In the genomic region with DNA sequence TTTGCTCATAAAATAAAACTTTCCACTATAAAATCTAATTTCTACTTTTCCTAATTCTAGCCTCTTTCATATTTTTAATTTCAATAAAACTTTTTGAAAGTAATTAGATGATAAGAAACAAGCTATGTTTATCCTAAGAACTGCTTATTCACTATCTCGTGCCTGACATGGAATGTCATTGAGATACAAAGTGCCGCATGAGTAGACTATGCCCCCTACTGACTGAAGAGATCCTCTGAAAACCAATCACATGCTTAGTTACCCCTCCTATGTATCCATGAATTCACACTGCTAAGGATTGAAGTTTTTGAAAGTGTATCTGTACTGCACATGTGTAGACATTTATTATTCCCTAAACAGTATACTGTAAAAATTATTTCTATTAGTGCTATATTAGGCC, we compare ENCODE assay signal across 13 mouse cellular contexts. TPM values are rescaled to one million over a fixed set of nuclear protein-coding genes. Genes with fewer than 3 reads are reported as not detected.
DNase-seq lines count a peak whose midpoint lies in the region; ATAC-seq and TF ChIP-seq lines count a peak whose summit lies in the region.
"Had no signal": no experiment of that assay in that cellular context is flagged by ENCODE, and none has a peak within 500 bp of the region (broad histone marks: within the 10 kb centered on the region; RNA-seq: fewer than 3 reads in every experiment).

No protein-coding gene starts in this region.

- no peak overlapping the region for H3K9ac ChIP-seq in embryonic facial prominence, embryonic 11.5 days (replicated peaks; ENCODE audit: low read length)
- no peak overlapping the region for H3K9ac ChIP-seq in liver, adult 2 months (ENCODE audit: low read depth, low read length)
- no peak overlapping the region for H3K9ac ChIP-seq in liver, embryonic 12.5 days
- H3K9ac ChIP-seq: embryonic facial prominence, embryonic 12.5 days; kidney, embryonic 15.5 days; limb, embryonic 13.5 days had no signal

- no peaks in the 10 kb centered on the region for H3K27me3 ChIP-seq in embryonic facial prominence, embryonic 11.5 days (ENCODE audit: control insufficient read depth, insufficient read depth, low read length)
- H3K27me3 ChIP-seq in embryonic facial prominence, embryonic 10.5 days (replicated peaks; ENCODE audit: low read depth, poor library complexity, severe bottlenecking) = no peaks in the 10 kb centered on the region
- no peaks in the 10 kb centered on the region for H3K27me3 ChIP-seq in liver, adult 2 months (ENCODE audit: control insufficient read depth, insufficient read depth, low read length)
- no peaks in the 10 kb centered on the region for H3K27me3 ChIP-seq in liver, embryonic 12.5 days (replicated peaks)
- H3K27me3 ChIP-seq: embryonic facial prominence, embryonic 12.5 days; kidney, embryonic 15.5 days; limb, embryonic 13.5 days had no signal

- no peak overlapping the region for H3K4me3 ChIP-seq in embryonic facial prominence, embryonic 11.5 days (ENCODE audit: low read depth, low read length)
- H3K4me3 ChIP-seq in embryonic facial prominence, embryonic 10.5 days = no peak overlapping the region
- no peak overlapping the region for H3K4me3 ChIP-seq in liver, adult 2 months (ENCODE audit: insufficient read depth, low read depth, low read length)
- no peak overlapping the region for H3K4me3 ChIP-seq in liver, embryonic 12.5 days
- H3K4me3 ChIP-seq: embryonic facial prominence, embryonic 12.5 days; kidney, embryonic 15.5 days; limb, embryonic 13.5 days had no signal

- TF ChIP-seq POLR2A in liver, adult 2 months (IDR thresholded peaks at IDR 0.05; ENCODE audit: extremely low read depth, insufficient read depth, low read length) = no peak

- 52% methylated on average over 2 of the region's 2 CpGs for WGBS in embryonic facial prominence, embryonic 11.5 days
- 62% methylated on average over 2 of the region's 2 CpGs for WGBS in embryonic facial prominence, embryonic 10.5 days
- WGBS in liver, adult 2 months = 23% methylated on average over 2 of the region's 2 CpGs
- 36% methylated on average over 2 of the region's 2 CpGs for WGBS in liver, embryonic 12.5 days (ENCODE audit: insufficient replicate concordance)

- H3K79me2 ChIP-seq in liver, adult 2 months (ENCODE audit: control insufficient read depth, insufficient read depth, low read length) = 0 out of 2 replicates have a peak, but pooled peaks cover 4% of the 10 kb centered on the region

- peak; percentile 32 for DNase-seq in embryonic facial prominence, embryonic 11.5 days (ENCODE audit: low spot score)
- no peak for DNase-seq in embryonic facial prominence, embryonic 10.5 days (ENCODE audit: low spot score)
- peak; percentile 40 for DNase-seq in liver, adult 2 months (ENCODE audit: extremely low read depth, low read depth, low spot score)
- DNase-seq in R1 (ENCODE audit: low read depth, low spot score) = peak; percentile 16
- DNase-seq in right cerebral cortex, postnatal 10 days (ENCODE audit: low spot score in 2 of 2) = no peak
- no peak for DNase-seq in urinary bladder, postnatal 25 days (ENCODE audit: low spot score)

- no peak for ATAC-seq in embryonic facial prominence, embryonic 11.5 days (replicated peaks; ENCODE audit: insufficient number of reproducible peaks, low FRiP score, low TSS enrichment, low read depth)
- ATAC-seq in liver, embryonic 12.5 days = no peak
- ATAC-seq in megakaryocyte-erythroid progenitor cell, adult 5-6 weeks (replicated peaks; ENCODE audit: low FRiP score, low TSS enrichment, poor library complexity, severe bottlenecking) = 0 out of 2 replicates have a peak, but pooled peaks have one; percentile 46

- H3K4me2 ChIP-seq in embryonic facial prominence, embryonic 11.5 days (ENCODE audit: low read depth, low read length) = no peak overlapping the region
- no peak overlapping the region for H3K4me2 ChIP-seq in liver, embryonic 12.5 days
- H3K4me2 ChIP-seq: embryonic facial prominence, embryonic 12.5 days; kidney, embryonic 15.5 days; limb, embryonic 13.5 days had no signal

- H3K27ac ChIP-seq in embryonic facial prominence, embryonic 11.5 days (replicated peaks; ENCODE audit: low read depth, low read length) = no peak overlapping the region
- H3K27ac ChIP-seq in embryonic facial prominence, embryonic 10.5 days (replicated peaks) = no peak overlapping the region
- no peak overlapping the region for H3K27ac ChIP-seq in liver, adult 2 months (replicated peaks; ENCODE audit: insufficient read depth, low read depth, low read length)
- H3K27ac ChIP-seq in liver, embryonic 12.5 days = no peak overlapping the region
- H3K27ac ChIP-seq: embryonic facial prominence, embryonic 12.5 days; kidney, embryonic 15.5 days; limb, embryonic 13.5 days had no signal

- H3K9me3 ChIP-seq in embryonic facial prominence, embryonic 11.5 days (replicated peaks; ENCODE audit: control insufficient read depth, low read length) = no peaks in the 10 kb centered on the region
- no peaks in the 10 kb centered on the region for H3K9me3 ChIP-seq in embryonic facial prominence, embryonic 10.5 days
- no peaks in the 10 kb centered on the region for H3K9me3 ChIP-seq in liver, embryonic 12.5 days (replicated peaks)
- H3K9me3 ChIP-seq: embryonic facial prominence, embryonic 12.5 days; kidney, embryonic 15.5 days; limb, embryonic 13.5 days had no signal

- 0 out of 2 replicates have a peak, but pooled peaks have one; percentile 6 for TF ChIP-seq CTCF in liver, adult 2 months (IDR thresholded peaks at IDR 0.05; ENCODE audit: low read depth, low read length)

- H3K36me3 ChIP-seq in embryonic facial prominence, embryonic 11.5 days (replicated peaks; ENCODE audit: control insufficient read depth, insufficient read depth, low read depth, low read length) = no peaks in the 10 kb centered on the region; the same call in 1 of the 2 replicates
- H3K36me3 ChIP-seq in embryonic facial prominence, embryonic 10.5 days (replicated peaks) = peaks cover 21% of the 10 kb centered on the region
- H3K36me3 ChIP-seq in liver, adult 2 months (ENCODE audit: control insufficient read depth, insufficient read depth, low read length) = peaks cover 53% of the 10 kb centered on the region
- H3K36me3 ChIP-seq in liver, embryonic 12.5 days = peaks cover 79% of the 10 kb centered on the region

- H3K4me1 ChIP-seq in embryonic facial prominence, embryonic 11.5 days (ENCODE audit: control insufficient read depth, insufficient read depth, low read length) = no peaks in the 10 kb centered on the region
- H3K4me1 ChIP-seq in embryonic facial prominence, embryonic 10.5 days = no peaks in the 10 kb centered on the region
- peaks cover 2% of the 10 kb centered on the region; the same call in 1 of the 2 replicates for H3K4me1 ChIP-seq in liver, adult 2 months (ENCODE audit: control insufficient read depth, insufficient read depth, low read length)
- no peaks in the 10 kb centered on the region for H3K4me1 ChIP-seq in liver, embryonic 12.5 days
- H3K4me1 ChIP-seq: embryonic facial prominence, embryonic 12.5 days; kidney, embryonic 15.5 days; limb, embryonic 13.5 days had no signal

RNA-seq across cellular contexts. Expression of a gene that starts 36.0 kb away (rescaled TPM):
- 0.24 and 0.25 TPM in 2 replicates for polyA plus RNA-seq in embryonic facial prominence, embryonic 11.5 days (2014; fragmentation: Nextera tagmentation; extraction: Ambion mirVana)
- polyA plus RNA-seq in embryonic facial prominence, embryonic 10.5 days (2016; fragmentation: Nextera tagmentation; extraction: Ambion mirVana) = 0.29 and 0.42 TPM in 2 replicates
- not detected in 2 replicates for total RNA-seq in liver, adult 2 months (2014; rRNA removed)
- polyA plus RNA-seq in liver, adult 2 months (2012; rRNA removed) = not detected in 2 replicates
- polyA plus RNA-seq in liver, embryonic 12.5 days (2016; fragmentation: Nextera tagmentation; extraction: Ambion mirVana) = 0.39 and 0.45 TPM in 2 replicates
- not detected in 2 replicates for total RNA-seq in megakaryocyte-erythroid progenitor cell, adult 5-6 weeks (2014; fragmentation: Nextera tagmentation)
- not detected in 2 replicates for total RNA-seq in megakaryocyte-erythroid progenitor cell, adult 5-6 weeks (2017)
- total RNA-seq: adrenal gland, postnatal 14 days; gastrocnemius, postnatal 4 days had no signal

Comparison
In these comparisons a context has a peak if more than half of its experiments do, and no peak if none do; other contexts are left out.
1. DNase-seq: peak in embryonic facial prominence, embryonic 11.5 days (single experiment), liver, adult 2 months (single experiment) and R1 (single experiment); none in embryonic facial prominence, embryonic 10.5 days (single experiment), right cerebral cortex, postnatal 10 days (0 of 2) and urinary bladder, postnatal 25 days (single experiment).